Comparison of ENCODE assay signal across 8 mouse cellular contexts in genomic region chr1:167896234-167896633, GRCm38 (mm10).
DNase-seq lines count a peak whose midpoint lies in the region; ATAC-seq lines count a peak whose summit lies in the region.

No protein-coding gene starts in this region.

- H3K9me3 ChIP-seq in midbrain, embryonic 11.5 days (ENCODE audit: control insufficient read depth, low read length), result no peaks in the 10 kb centered on the region

- H3K27me3 ChIP-seq in midbrain, embryonic 11.5 days (ENCODE audit: control insufficient read depth, insufficient read depth, low read length), result no peaks in the 10 kb centered on the region

- H3K4me3 ChIP-seq in midbrain, embryonic 11.5 days (ENCODE audit: low read depth, low read length), result no peak overlapping the region

- DNase-seq in kidney, adult 18-20 months, result peak; percentile 15
- no peak for DNase-seq in kidney, adult 11 months
- peak; percentile 7 for DNase-seq in cerebellum, adult 9-11 months
- DNase-seq in layer of hippocampus, postnatal 14 days (ENCODE audit: low spot score in 2 of 2), result peak; percentile 48 to 68
- DNase-seq in midbrain, embryonic 11.5 days (ENCODE audit: low spot score, missing footprints), result peak; percentile 92
- DNase-seq in telencephalon, adult 2 months (ENCODE audit: low read depth, low spot score), result peak; percentile 71
- no peak for DNase-seq in spleen, postnatal 36 days (ENCODE audit: low spot score in 2 of 2)

- H3K36me3 ChIP-seq in midbrain, embryonic 11.5 days (ENCODE audit: control insufficient read depth, insufficient read depth, low read length), result no peaks in the 10 kb centered on the region

- no peaks in the 10 kb centered on the region for H3K4me1 ChIP-seq in midbrain, embryonic 11.5 days (ENCODE audit: control insufficient read depth, insufficient read depth, low read length)

- H3K4me2 ChIP-seq in midbrain, embryonic 11.5 days, result no peak overlapping the region

- peak; percentile 49 to 53; a peak in 2 of 4 replicates for ATAC-seq in hematopoietic stem cell, adult 5-6 weeks (replicated peaks in 1 of 2; ENCODE audit: insufficient read depth in 1 of 2, low FRiP score in 2 of 2, low TSS enrichment in 1 of 2, low read depth in 1 of 2, poor library complexity in 2 of 2, severe bottlenecking in 2 of 2)
- peak; percentile 68; the same call in 1 of the 2 replicates for ATAC-seq in midbrain, embryonic 11.5 days (ENCODE audit: low FRiP score)

- no peak overlapping the region for H3K9ac ChIP-seq in midbrain, embryonic 11.5 days (ENCODE audit: low read length)

- 37% methylated on average over 7 of the region's 7 CpGs for WGBS in midbrain, embryonic 11.5 days

- H3K27ac ChIP-seq in midbrain, embryonic 11.5 days (ENCODE audit: low read depth, low read length), result no peak overlapping the region

Comparison
In these comparisons a context has a peak if more than half of its experiments do, and no peak if none do; other contexts are left out.
1. DNase-seq: peak in kidney, adult 18-20 months (single experiment), cerebellum, adult 9-11 months (single experiment), layer of hippocampus, postnatal 14 days (2 of 2), midbrain, embryonic 11.5 days (single experiment) and telencephalon, adult 2 months (single experiment); none in kidney, adult 11 months (single experiment) and spleen, postnatal 36 days (0 of 2).